ENCODE assay signal across 9 mouse cellular contexts in the genomic region with DNA sequence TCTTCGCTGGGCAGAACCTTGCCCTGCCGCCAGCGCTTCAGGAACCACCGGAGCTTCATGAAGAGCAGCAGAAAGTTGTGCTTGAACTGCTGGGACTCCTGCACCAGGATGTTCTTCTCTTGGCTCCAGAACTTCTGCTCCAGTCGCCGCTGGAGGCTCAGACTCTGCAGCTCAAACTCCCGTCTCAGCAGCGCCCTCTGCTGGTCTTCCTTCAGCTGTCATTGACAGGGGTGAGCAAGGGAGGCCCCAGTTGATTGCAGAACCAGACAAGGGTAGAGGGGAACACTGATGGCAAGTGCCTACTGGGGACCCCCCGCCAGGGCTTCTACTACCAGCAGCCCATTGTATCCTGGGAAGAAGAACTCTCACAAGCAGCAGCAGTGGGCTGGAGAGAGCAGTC. TPM values are rescaled to one million over a fixed set of nuclear protein-coding genes. Genes with fewer than 3 reads are reported as not detected.
A peak's percentile ranks its signal among the peaks of the same experiment; 100 is the strongest.
DNase-seq lines count a peak whose midpoint lies in the region; ATAC-seq and TF ChIP-seq lines count a peak whose summit lies in the region.
"Had no signal": no experiment of that assay in that cellular context is flagged by ENCODE, and none has a peak within 500 bp of the region (broad histone marks: within the 10 kb centered on the region; RNA-seq: fewer than 3 reads in every experiment).

No protein-coding gene starts in this region.

- no peak for TF ChIP-seq POLR2A in cortical plate, adult 2 months (IDR thresholded peaks at IDR 0.05; ENCODE audit: extremely low read depth, insufficient read depth, low read length)

- 0 out of 2 replicates have a peak, but pooled peaks cover under 1% of the 10 kb centered on the region for H3K9me3 ChIP-seq in liver, embryonic 11.5 days (ENCODE audit: control insufficient read depth, low read length)
- H3K9me3 ChIP-seq in neural tube, embryonic 13.5 days: no peaks in the 10 kb centered on the region
- H3K9me3 ChIP-seq: embryonic facial prominence, embryonic 13.5 days had no signal

- intact Hi-C loops in gastrocnemius, postnatal 14 days (cut with DNase I; ENCODE audit: low total_unique reads): no loop called here

- TF ChIP-seq CTCF in cortical plate, adult 2 months (IDR thresholded peaks at IDR 0.05; ENCODE audit: extremely low read depth, insufficient read depth, low read length): peak; percentile 87

- WGBS in liver, embryonic 11.5 days: 40% methylated on average over 9 of the region's 9 CpGs
- 44% methylated on average over 9 of the region's 9 CpGs for WGBS in neural tube, embryonic 13.5 days

- DNase-seq in 3134 (ENCODE audit: extremely low read depth, insufficient read length, low spot score): peak; percentile 50
- DNase-seq in ZHBTc4 (ENCODE audit: low read depth, low spot score): peak; percentile 92
- DNase-seq in gastrocnemius, postnatal 14 days: peak; percentile 88
- DNase-seq in kidney, adult 8-10 months: peak; percentile 63 to 86
- DNase-seq in liver, embryonic 11.5 days (ENCODE audit: low spot score): peak; percentile 78
- peak; percentile 95 for DNase-seq in testis, postnatal 10 days (ENCODE audit: low spot score)

- no peak overlapping the region for H3K4me2 ChIP-seq in liver, embryonic 11.5 days
- H3K4me2 ChIP-seq in neural tube, embryonic 13.5 days: no peak overlapping the region
- H3K4me2 ChIP-seq: embryonic facial prominence, embryonic 13.5 days had no signal

- H3K27me3 ChIP-seq in liver, embryonic 11.5 days (replicated peaks; ENCODE audit: control insufficient read depth, insufficient read depth, low read length): no peaks in the 10 kb centered on the region
- H3K27me3 ChIP-seq in neural tube, embryonic 13.5 days: no peaks in the 10 kb centered on the region
- H3K27me3 ChIP-seq: embryonic facial prominence, embryonic 13.5 days had no signal

- H3K9ac ChIP-seq in liver, embryonic 11.5 days (ENCODE audit: low read depth, low read length): no peak overlapping the region
- H3K9ac ChIP-seq in neural tube, embryonic 13.5 days: no peak overlapping the region
- H3K9ac ChIP-seq: embryonic facial prominence, embryonic 13.5 days had no signal

- peaks cover 44% of the 10 kb centered on the region for H3K36me3 ChIP-seq in liver, embryonic 11.5 days (ENCODE audit: control insufficient read depth, insufficient read depth, low read length)
- H3K36me3 ChIP-seq in neural tube, embryonic 13.5 days: peaks cover 92% of the 10 kb centered on the region

- H3K27ac ChIP-seq in cortical plate, adult 2 months (ENCODE audit: insufficient read depth, low read length): no peak overlapping the region
- no peak overlapping the region for H3K27ac ChIP-seq in liver, embryonic 11.5 days (ENCODE audit: low read depth, low read length)
- no peak overlapping the region for H3K27ac ChIP-seq in neural tube, embryonic 13.5 days (replicated peaks)
- H3K27ac ChIP-seq: embryonic facial prominence, embryonic 13.5 days had no signal

- 0 out of 2 replicates have a peak, but pooled peaks have one; percentile 39 for ATAC-seq in liver, embryonic 11.5 days (replicated peaks; ENCODE audit: low FRiP score)
- ATAC-seq in neural tube, embryonic 13.5 days (ENCODE audit: low read depth): peak; percentile 48; the same call in 1 of the 2 replicates

- H3K4me1 ChIP-seq in cortical plate, adult 2 months (ENCODE audit: control insufficient read depth, insufficient read depth, low read length): no peaks in the 10 kb centered on the region
- H3K4me1 ChIP-seq in liver, embryonic 11.5 days (replicated peaks; ENCODE audit: control insufficient read depth, insufficient read depth, low read length): peaks cover 24% of the 10 kb centered on the region
- H3K4me1 ChIP-seq in neural tube, embryonic 13.5 days (replicated peaks): no peaks in the 10 kb centered on the region
- H3K4me1 ChIP-seq: embryonic facial prominence, embryonic 13.5 days had no signal

- no peak overlapping the region for H3K4me3 ChIP-seq in cortical plate, adult 2 months (ENCODE audit: insufficient read depth, low read length)
- no peak overlapping the region for H3K4me3 ChIP-seq in liver, embryonic 11.5 days (ENCODE audit: low read depth, low read length)
- no peak overlapping the region for H3K4me3 ChIP-seq in neural tube, embryonic 13.5 days
- H3K4me3 ChIP-seq: embryonic facial prominence, embryonic 13.5 days had no signal

RNA-seq across cellular contexts. Expression of a gene that starts 23.9 kb away (rescaled TPM):
- polyA plus RNA-seq in cortical plate, adult 2 months (2012; rRNA removed): 5.4 and 5.8 TPM in 2 replicates
- 1 to 10 TPM; 2.7 to 3.5 TPM for total RNA-seq in gastrocnemius, postnatal 14 days (2021)
- 45.0 and 45.7 TPM in 2 replicates for polyA plus RNA-seq in liver, embryonic 11.5 days (2014; fragmentation: Nextera tagmentation; extraction: Ambion mirVana)
- 9.9 and 10.3 TPM in 2 replicates for polyA plus RNA-seq in neural tube, embryonic 13.5 days (2015; fragmentation: Nextera tagmentation; extraction: Ambion mirVana)

RNA-seq across cellular contexts. Expression of a gene that starts 38.9 kb away (rescaled TPM):
- 585 and 611 TPM in 2 replicates for polyA plus RNA-seq in cortical plate, adult 2 months (2012; rRNA removed)
- 10 to 100 TPM; 23.3 to 25.2 TPM for total RNA-seq in gastrocnemius, postnatal 14 days (2021)
- 58.9 and 68.3 TPM in 2 replicates for polyA plus RNA-seq in liver, embryonic 11.5 days (2014; fragmentation: Nextera tagmentation; extraction: Ambion mirVana)
- 85.3 and 88.0 TPM in 2 replicates for polyA plus RNA-seq in neural tube, embryonic 13.5 days (2015; fragmentation: Nextera tagmentation; extraction: Ambion mirVana)

RNA-seq across cellular contexts. Expression of a gene that starts 48.2 kb away (rescaled TPM):
- 5.8 and 6.8 TPM in 2 replicates for polyA plus RNA-seq in cortical plate, adult 2 months (2012; rRNA removed)
- total RNA-seq in gastrocnemius, postnatal 14 days (2021): 10 to 100 TPM; 11.1 to 12.2 TPM
- polyA plus RNA-seq in liver, embryonic 11.5 days (2014; fragmentation: Nextera tagmentation; extraction: Ambion mirVana): 4.0 and 5.3 TPM in 2 replicates
- polyA plus RNA-seq in neural tube, embryonic 13.5 days (2015; fragmentation: Nextera tagmentation; extraction: Ambion mirVana): 4.5 and 5.9 TPM in 2 replicates

RNA-seq across cellular contexts. Expression of a gene that starts 56.1 kb away (rescaled TPM):
- not detected in 2 replicates for polyA plus RNA-seq in cortical plate, adult 2 months (2012; rRNA removed)
- total RNA-seq in gastrocnemius, postnatal 14 days (2021): not detected
- polyA plus RNA-seq in liver, embryonic 11.5 days (2014; fragmentation: Nextera tagmentation; extraction: Ambion mirVana): not detected in 2 replicates
- polyA plus RNA-seq in neural tube, embryonic 13.5 days (2015; fragmentation: Nextera tagmentation; extraction: Ambion mirVana): not detected in 2 replicates
- polyA plus RNA-seq: embryonic facial prominence, embryonic 13.5 days had no signal
